Mouse (Mus musculus): ENCODE data around the gene Lgals2.

- TF ChIP-seq CTCF (IDR thresholded peaks at IDR 0.05; ENCODE audit: low read depth, low read length) (no peak), POLR2AphosphoS5 (IDR thresholded peaks at IDR 0.05; ENCODE audit: insufficient replicate concordance, low read depth, low read length) (no peak), TAL1 (conservative IDR thresholded peaks at IDR 0.05; ENCODE audit: low read depth, low read length) (no peak), GATA1 (IDR thresholded peaks at IDR 0.05; ENCODE audit: borderline replicate concordance, low read length) (no peak)
Observed at GRCm38 (mm10) chr15:78809739-78810138, 45.6 kb downstream of the Lgals2 start.

All from G1E (cell line).